Mouse (Mus musculus) fat pad, adult 2 months (tissue): Measurements from ENCODE around the gene Tex19.1.
"Not testable (repeated sequence)": the region's sequence is repeated elsewhere in the genome, so short reads cannot be mapped to it uniquely, and the experiment has no call there.

Source experiments
- DNase-seq: peaks from one replicate; pipeline ENCODE4 v3.0.0-alpha.2; 2011; ENCODE audit warnings: low read depth, low spot score; ENCODE audit errors: extremely low read depth

Tex19.1 gene

DNA sequence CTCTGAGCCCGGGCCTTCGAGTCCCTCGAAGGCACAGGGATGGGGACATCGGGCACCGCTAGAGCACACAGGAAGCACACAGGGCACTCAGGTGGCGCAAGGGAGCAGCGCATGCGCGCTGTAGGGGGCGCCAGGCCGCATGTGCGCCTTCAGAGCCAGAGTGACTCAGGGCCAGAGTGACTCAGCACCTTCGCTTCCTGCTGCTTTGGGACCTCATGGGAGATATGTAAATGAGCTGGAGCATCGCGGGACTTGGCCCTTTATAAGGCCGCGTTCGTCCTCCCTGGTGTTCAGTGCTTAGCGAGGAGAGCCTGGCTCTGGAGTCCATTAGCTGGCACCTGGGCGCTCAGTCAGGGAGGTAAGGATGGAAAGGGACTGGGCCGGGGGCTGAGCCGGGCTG is at the start of gene Tex19.1:
Tex19.1 (plus strand) TSS at position 279 of the 400 bp plus-strand sequence.
- no peak for DNase-seq

DNA sequence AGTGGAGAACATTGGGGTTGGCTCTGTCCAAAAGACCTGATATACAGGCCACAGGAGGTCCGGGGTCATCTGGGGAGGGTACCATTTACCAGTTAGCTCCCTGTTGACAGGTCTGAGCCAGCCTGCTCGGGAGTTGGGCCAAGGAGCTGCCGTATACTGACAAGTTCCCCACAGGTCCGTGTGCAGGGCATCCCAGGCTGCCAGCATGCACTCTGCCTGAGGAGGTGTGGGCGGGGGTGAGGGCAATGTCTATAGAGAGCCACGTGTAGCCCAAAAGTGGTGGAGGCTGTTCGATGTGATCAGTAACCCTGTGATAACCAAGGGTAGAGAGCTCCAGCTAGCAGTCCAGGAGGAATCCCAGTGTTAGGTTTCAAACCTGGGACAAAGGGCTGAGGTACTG is 46.2 kb upstream of the Tex19.1 start:
- DNase-seq = no peak

DNA sequence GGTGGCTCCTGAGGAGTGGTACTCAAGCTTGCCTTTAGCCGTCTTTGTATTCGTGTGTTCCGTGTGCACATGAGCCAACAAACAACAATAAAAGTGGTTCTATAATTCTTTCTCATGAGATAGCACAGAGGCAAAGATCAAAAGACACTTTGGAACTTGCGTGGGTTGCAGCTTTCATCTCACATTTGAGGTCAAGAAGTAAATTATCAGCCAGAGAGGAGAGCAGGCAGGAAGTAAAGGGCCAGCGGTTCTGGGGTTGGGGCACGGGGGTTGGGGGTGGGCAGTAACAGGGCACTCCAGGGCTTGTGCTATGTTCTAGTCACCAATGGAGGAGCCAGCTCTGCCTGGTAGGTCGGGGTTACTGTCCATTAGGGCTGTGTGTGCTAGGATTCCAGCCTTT is 45.3 kb upstream of the Tex19.1 start:
- DNase-seq = no peak

DNA sequence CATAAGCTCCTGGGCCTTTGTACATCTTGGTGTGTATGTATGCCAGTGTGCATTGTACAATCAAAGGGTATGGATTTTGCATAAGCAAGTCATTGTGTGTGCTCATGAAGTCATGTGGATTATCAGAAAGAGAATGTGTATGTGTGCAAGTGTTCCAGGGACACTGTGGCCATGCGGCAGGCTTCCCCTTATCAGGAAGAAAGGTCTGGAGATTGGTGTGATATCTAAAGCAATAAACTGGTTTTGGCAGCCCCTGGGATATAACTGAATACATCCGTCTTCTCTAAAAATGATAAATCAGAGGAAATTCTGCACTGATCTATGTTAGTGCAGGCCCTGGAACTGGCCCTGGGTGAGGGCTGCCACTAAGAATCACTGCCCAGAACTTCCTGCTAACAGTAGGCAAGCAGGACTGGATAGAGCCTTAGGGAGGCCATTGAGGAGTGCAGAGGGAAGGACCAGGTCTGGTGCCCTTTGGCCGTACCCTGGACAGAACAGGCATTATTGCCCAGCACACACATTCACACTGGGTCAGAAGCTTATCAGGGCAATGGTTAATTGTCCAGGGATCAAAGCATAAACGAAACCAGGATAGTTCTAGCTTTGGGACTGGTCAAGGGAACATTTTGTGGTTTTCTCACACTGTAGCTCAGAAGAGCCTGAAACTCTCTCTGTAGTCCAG is 44.7 kb upstream of the Tex19.1 start:
- DNase-seq = no peak

DNA sequence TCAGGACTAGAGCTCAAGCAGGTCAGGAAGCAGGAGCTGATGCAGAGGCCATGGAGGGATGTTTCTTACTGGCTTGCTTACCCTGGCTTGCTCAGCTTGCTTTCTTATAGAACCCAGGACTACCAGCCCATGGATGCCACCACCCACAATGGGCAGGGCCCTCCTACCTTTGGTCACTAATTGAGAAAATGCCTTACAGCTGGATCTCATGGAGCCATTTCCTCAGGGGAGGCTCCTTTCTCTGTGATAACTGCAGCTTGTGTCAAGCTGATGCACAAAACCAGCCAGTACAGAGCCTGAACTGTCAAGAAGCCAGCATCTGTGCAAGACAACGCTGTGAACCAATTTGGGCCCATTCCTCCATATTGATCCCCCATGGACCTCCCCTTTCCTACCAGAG is 38.7 kb upstream of the Tex19.1 start:
- not testable (repeated sequence) for DNase-seq

DNA sequence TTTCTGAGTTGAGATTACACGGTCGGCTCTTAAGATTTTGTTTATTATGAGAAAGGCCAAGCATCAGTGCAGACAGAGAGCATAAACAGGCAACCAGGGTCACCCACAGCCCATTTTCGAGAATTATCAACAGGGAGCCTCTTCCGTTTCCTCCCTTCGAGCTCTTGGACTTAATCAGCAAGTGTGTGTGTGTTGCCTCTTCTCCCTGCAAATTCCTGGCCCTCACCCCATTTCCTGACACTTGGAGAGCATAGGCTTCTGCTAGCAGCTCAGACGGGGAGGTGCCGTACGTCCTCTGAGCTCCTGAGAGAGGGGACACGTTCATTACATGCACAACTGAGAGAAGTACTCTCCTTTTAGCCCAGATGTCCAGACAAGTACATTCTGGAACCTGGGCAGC is 37.9 kb upstream of the Tex19.1 start:
- DNase-seq = no peak

DNA sequence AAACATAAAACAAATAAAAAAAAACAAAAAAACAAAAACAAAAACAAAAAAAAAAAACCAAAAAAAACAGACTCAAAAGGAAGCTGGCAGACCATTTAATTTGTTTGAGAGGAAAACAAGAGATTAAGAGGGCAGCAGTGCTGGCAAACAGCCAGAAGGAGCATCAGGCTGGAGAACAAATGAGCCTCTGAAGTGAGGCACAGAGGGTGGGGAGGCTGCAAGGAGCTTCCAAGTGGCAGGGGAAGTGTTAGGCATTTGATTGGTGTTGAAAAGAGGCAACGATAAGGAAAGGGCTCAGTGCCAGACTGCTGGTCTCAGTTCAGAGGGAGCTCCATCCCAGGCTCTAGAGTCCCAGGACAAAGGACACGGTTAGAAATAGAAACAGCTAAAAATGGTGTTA is 36.0 kb upstream of the Tex19.1 start:
- DNase-seq = no peak

DNA sequence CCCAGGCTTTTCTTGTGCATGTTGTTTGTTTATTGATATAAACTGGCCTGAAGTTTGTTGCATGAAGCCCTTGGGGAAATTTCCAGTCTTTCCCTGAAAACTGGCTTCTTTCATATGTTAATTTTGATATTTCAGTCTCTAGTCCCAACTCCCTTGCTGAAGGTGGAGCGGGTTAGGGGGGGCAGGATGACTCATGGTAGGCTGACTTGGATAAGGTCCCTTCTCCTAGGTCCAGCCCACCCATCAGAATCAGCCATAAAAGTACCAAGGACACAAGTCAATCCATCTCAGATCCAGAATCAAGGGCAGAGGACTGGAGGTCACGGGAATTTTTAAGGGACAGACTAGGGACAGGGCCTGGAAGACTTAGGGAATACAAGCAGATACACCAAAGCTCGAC is 34.9 kb upstream of the Tex19.1 start:
- DNase-seq = no peak

DNA sequence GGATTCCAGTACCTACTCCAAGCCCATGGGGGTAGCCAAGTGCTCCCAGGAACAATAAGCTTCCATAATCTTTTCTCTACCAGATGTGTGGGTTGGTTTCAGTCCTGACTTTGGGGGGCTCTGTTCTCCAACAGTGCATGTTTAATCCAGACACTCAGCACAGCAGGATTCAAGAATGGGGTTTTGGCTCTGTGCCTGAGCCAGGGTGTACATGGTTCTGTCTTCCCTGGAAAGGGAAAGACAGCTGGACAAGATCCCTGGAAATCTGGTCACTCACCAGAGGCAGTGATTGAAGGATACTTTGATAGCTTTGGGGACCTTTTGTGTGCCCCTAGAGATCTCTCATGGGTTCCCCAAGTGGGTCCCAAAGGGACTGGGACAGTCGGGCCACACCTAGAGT is 34.3 kb upstream of the Tex19.1 start:
- no peak for DNase-seq

DNA sequence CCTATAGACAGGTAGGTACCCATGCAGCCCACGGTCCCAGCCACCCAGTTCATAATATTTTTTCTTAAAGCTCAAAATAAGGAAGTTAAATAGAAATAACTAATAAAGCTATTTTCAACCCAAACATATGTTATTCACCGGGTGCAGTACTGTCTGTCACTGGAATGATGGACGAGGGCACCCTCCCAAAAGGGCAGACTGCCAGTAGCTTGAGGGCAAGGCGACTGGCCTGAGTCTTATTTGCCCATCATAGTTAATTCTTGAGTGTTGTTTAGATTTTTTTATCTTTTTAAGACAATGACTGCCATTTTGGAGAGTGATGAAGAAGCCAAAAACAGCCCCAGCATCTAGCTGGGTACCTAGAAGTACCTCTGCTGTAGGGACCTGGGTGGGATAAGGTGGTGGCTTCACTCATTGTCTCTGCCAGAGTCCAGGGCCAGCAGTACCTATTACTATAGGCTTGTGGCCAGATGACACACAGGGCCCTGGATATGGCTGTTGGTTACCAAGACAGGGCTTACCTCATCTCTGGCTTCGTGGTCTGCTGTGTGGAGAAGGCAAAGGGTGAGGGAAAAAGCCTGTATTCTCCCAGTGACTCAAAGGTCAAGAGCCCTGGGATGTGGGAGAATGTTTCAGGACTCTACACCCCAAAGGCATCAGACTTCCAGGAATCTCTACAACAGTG is 33.7 kb upstream of the Tex19.1 start:
- DNase-seq = no peak

DNA sequence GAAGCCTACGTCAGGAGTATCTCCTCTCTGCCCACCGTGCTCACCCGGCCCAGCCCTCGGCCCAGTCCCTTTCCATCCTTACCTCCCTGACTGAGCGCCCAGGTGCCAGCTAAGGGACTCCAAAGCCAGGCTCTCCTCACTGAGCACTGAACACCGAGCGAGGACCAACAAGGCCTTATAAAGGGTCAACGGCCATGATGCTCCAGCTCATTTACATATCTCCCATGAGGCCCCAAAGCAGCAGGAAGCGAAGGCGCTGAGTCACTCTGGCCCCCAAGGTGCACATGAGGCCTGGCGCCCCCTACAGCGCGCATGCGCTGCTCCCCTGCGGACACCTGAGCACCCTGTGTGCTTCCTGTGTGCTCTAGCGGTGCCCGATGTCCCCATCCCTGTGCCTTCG is 27.8 kb upstream of the Tex19.1 start:
- DNase-seq = no peak

DNA sequence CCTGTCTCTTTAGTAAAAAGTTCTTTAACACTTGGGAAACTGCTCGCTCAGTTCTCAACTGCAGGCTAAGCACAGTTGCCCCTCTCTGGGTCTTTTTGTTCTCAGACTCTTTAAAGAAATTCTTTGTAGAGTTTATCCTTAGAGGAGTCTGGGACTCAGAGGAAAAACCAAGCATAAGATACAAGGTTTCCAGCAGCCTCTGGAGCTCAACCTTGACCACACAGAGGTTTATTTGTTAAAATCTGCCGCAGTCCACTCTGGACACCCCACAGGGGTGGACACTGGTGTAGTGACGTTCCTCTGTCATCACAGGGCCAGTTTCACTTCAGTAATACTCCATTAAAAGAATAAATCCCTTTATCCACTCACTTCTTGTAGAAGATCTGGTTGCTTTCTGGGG is 27.4 kb upstream of the Tex19.1 start, which contains the start of gene Tex19.2:
Tex19.2 (minus strand) TSS at position 101 of the 400 bp plus-strand sequence.
- no peak for DNase-seq

DNA sequence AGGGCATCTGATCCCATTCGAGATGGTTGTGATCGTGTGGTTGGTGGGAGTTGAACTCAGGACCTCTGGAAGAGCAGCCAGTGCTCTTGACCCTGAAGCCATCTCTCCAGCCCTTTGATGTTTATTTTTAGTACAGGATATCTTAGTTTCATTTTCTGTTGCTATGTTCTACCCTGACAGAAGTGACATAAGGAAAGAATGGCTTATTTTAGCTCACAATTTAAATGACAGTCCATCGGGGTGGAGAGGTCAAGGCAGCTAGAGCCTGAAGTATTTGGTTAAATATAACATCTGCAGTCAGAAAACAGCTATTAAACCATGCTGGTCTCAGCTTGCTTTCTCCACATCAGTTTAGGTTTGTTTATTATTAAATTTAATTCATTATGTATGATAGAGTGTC is 24.8 kb upstream of the Tex19.1 start:
- no peak for DNase-seq

DNA sequence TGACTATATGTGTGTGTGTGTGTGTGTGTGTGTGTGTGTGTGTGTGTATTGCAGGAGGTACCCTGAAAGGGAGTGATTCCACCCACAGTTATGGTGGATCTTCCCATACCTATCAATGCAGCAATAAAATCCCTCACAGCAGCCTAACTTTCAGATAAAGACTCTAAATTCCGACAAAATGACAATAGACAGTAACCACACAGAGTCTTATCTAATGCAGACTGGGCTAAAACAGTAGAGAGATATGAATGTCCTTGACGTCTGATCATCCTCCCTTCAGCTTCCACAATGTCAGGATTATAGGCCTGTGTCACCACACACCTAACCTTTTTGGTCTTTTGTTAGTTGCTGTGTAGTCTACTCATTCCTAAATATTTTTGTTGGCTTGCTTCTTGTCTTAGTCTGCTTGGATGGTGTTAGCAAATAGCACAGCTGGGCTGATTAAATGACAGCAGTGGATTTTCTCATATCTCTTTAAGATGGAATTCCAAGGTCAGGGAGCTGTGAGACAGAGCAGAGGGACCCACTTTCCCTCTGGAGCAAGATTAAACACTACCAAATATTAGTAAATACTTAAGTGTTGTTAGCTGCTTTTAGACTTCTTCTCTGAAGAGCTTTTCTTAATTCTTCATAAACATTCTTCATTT is 23.8 kb upstream of the Tex19.1 start:
- no peak for DNase-seq

DNA sequence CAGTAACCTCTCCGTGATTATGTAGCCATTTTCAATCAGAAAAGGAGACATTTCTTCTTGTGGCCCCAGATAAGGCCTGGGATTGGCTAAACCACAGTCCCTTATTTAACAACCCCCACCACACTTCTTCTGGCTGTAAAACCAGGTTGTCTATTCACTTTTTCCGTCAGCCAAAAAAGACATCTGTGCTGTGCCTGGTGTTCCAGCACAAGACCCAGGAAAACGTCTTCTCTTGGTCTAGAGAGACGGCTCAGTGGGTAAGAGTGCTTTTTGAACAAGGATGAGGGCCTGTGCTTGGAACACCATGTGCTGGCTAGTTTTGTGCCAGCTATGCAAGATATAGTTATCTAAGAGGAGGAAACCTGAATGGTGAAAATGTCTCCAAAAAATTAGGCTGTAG is 22.5 kb upstream of the Tex19.1 start:
- no peak for DNase-seq

DNA sequence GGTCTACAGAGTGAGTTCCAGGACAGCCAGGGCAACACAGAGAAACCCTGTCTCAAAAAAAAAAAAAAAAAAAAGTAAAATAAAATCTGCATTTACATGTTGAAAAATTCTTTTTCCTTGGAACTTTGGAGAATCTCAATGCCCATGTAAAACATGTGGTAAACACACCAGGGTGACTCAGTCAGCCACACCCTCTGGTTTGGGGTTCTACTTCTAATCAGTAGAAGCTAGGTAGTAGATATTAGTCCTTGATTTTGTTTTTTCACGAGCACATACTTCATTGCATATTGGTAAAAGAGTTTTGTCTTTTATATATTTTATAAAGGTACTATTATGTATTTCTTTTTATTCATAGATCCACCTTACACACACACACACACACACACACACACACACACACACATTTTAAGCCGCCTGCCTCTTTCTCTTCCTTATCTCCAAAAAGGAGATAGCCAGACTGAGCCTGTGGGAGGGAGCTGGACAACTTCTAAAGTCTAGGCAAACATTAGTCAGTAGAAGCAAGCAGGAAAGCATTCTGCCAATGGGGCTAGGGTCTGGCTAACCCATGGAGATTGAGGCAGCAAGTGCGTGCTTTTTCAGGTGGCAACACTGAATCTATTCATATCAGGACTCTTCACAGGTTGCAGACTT is 20.3 kb upstream of the Tex19.1 start:
- DNase-seq = no peak

DNA sequence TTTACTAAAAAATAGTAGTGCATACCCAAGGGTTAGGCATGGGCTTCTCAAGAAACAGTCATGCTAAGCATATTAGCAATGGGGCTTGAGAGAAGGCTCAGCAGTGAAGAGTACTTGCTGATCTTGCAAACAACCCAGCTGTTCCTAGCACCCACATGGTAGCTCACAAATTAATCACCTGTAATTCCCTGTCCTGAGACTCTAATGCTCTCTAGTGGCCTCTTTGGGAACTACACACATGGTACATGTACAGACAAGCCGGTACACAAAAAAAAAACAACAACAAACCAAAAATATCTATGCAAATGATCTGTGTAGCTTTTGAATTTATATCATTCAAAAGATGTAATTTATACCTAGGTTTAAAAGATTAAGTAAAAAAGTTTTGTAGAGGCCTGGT is 19.5 kb upstream of the Tex19.1 start:
- no peak for DNase-seq

DNA sequence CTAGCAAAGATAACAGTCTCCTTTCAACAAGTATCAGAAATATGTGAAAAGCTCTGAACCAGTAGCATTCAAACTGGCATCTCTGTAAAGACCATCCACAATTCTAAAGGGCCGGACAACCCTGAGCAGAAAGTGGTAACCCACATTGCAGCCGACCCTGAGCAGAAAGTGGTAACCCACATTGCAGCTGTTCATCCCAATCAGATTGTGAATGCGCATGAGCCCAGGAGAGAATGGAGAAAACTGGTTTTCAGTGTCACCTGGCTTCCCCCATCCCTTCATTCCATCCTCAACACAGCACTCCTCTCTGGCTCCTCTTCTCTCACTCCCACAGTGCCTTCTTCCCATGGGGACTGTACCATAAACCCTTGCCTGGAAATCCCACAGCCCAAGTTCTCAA is 18.5 kb upstream of the Tex19.1 start:
- no peak for DNase-seq

DNA sequence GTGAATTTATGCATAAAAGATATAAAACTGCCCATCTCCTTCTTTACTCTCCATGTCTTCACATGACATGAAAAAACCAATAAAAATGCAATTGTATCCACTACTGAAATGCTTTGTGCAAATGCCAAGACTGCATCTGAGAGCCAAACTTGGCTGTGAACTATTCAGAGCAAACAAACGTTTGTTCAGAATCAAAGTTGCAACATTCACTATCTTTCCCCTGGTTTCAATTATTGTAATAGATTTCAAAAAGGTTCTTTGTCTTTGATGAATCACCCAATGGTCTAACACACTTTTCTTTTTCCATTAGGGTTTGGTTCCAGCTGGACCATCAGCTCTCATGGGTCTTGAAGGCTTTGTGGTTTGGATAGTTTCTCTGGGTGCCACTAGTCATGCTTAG is 16.3 kb upstream of the Tex19.1 start:
- DNase-seq = no peak

DNA sequence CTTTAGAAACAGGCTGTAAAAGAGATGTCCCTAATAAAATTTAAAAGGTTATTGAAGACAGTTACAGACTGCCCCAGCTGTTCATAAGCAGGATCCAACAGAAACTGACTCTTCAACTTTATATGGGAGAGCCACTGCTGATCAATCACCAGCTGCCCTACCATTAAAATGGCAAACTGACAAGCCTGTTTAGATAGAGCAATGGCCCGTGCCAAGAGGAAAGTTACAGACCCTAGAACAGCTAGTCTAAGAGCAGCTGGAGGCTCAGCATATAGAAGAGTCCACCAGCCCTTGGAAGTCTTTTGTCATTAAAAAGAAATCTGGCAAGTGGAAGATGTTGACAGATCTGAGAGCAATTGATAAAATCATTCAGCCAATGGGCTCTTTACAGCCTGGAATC is 11.3 kb upstream of the Tex19.1 start:
- DNase-seq = no peak

DNA sequence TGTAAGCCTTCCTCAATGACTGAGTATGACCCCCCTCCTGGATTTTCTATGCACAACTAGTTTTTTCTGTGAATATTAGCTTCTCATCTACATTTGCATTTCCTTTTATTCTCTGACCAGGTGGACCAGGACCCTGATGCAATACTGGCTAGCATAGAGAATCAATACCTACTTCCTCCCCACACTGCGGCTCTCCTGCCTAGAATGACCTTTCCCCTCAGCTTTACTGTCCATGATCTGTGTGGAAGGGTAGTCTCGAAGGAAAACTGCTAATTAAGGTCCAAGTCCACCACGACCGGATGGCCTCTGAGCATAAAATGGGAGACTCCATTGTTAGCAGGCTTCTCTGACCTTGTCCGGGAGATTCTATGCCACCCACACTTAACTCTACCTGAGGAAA is 8.3 kb upstream of the Tex19.1 start:
- no peak for DNase-seq

DNA sequence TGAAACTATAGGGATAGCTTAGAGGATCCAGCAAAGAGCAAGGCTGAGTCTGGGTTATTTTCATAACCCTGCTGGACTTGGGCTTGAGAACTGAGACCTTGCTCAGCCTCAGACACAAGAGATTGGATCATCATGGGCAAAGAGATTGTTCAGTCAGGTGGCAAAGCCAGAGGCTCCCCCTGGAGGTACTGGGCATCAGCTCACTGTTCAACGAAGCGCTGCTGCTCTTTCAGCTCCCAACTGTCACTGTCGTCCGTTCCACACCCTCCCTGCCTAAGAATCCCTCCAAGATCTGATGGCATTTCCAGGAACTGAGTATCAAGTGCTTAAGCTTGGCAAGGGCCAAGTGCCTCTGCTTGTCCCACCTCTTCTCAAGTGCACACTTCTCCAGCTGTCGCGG is 7.2 kb upstream of the Tex19.1 start:
- DNase-seq = no peak
